Mouse (Mus musculus): Measurements from ENCODE around the gene Slc6a13.

Slc6a13 gene

GRCm38 (mm10) chr6:121299954-121300353 lies at the start of gene Slc6a13:
Slc6a13 (plus strand) TSS chr6:121300227.
- peak; percentile 85 for DNase-seq (ENCODE audit: low spot score)

- DNase-seq (ENCODE audit: low spot score), result peak; percentile 27
Observed at GRCm38 (mm10) chr6:121250406-121250805, 49.6 kb upstream of the Slc6a13 start.

GRCm38 (mm10) chr6:121251256-121251655 lies 48.8 kb upstream of the Slc6a13 start:
- no peak for DNase-seq (ENCODE audit: low spot score)

GRCm38 (mm10) chr6:121260548-121260947 lies 39.5 kb upstream of the Slc6a13 start:
- DNase-seq (ENCODE audit: low spot score), result peak; percentile 27

GRCm38 (mm10) chr6:121261233-121261632 lies 38.8 kb upstream of the Slc6a13 start:
- DNase-seq (ENCODE audit: low spot score), result no peak

GRCm38 (mm10) chr6:121262004-121262403 lies 38.0 kb upstream of the Slc6a13 start:
- DNase-seq (ENCODE audit: low spot score), result no peak

- DNase-seq (ENCODE audit: low spot score), result no peak
Observed at GRCm38 (mm10) chr6:121262496-121262895, 37.5 kb upstream of the Slc6a13 start.

GRCm38 (mm10) chr6:121270156-121270555 lies 29.9 kb upstream of the Slc6a13 start:
- peak; percentile 13 for DNase-seq (ENCODE audit: low spot score)

- DNase-seq (ENCODE audit: low spot score), result no peak
Observed at GRCm38 (mm10) chr6:121271707-121272074, 28.3 kb upstream of the Slc6a13 start.

GRCm38 (mm10) chr6:121272075-121272800 lies 27.8 kb upstream of the Slc6a13 start:
- DNase-seq (ENCODE audit: low spot score), result peak; percentile 73

GRCm38 (mm10) chr6:121274356-121274755 lies 25.7 kb upstream of the Slc6a13 start:
- peak; percentile 45 for DNase-seq (ENCODE audit: low spot score)

GRCm38 (mm10) chr6:121284132-121284531 lies 15.9 kb upstream of the Slc6a13 start:
- no peak for DNase-seq (ENCODE audit: low spot score)

- no peak for DNase-seq (ENCODE audit: low spot score)
Observed at GRCm38 (mm10) chr6:121299317-121299716, 710 bp upstream of the Slc6a13 start.

- peak; percentile 86 for DNase-seq (ENCODE audit: low spot score)
Observed at GRCm38 (mm10) chr6:121300504-121300903, 477 bp downstream of the Slc6a13 start.

- peak; percentile 62 for DNase-seq (ENCODE audit: low spot score)
Observed at GRCm38 (mm10) chr6:121303466-121304220, 3.6 kb downstream of the Slc6a13 start.

- DNase-seq (ENCODE audit: low spot score), result peak; percentile 75
Observed at GRCm38 (mm10) chr6:121304630-121305029, 4.6 kb downstream of the Slc6a13 start.

- DNase-seq (ENCODE audit: low spot score), result no peak
Observed at GRCm38 (mm10) chr6:121305571-121305970, 5.5 kb downstream of the Slc6a13 start.

- DNase-seq (ENCODE audit: low spot score), result peak; percentile 86
Observed at GRCm38 (mm10) chr6:121310984-121311383, 11.0 kb downstream of the Slc6a13 start.

- no peak for DNase-seq (ENCODE audit: low spot score)
Observed at GRCm38 (mm10) chr6:121319099-121319498, 19.1 kb downstream of the Slc6a13 start.

GRCm38 (mm10) chr6:121322381-121323110 lies 22.5 kb downstream of the Slc6a13 start:
- DNase-seq (ENCODE audit: low spot score), result no peak

- DNase-seq (ENCODE audit: low spot score), result no peak
Observed at GRCm38 (mm10) chr6:121325298-121325697, 25.3 kb downstream of the Slc6a13 start.

- DNase-seq (ENCODE audit: low spot score), result no peak
Observed at GRCm38 (mm10) chr6:121325740-121326139, 25.7 kb downstream of the Slc6a13 start.
